Mouse (Mus musculus) MEL (cell line): ENCODE measurements around the gene a. TPM values are rescaled to one million over a fixed set of nuclear protein-coding genes. Genes with fewer than 3 reads are reported as not detected.

Source experiments
- DNase-seq: peaks from one replicate; pipeline ENCODE4 v3.0.0; 2011; ENCODE audit warnings: low read depth, low spot score
- H3K27ac ChIP-seq: 2 replicates; pipeline ENCODE4 v1.5.1; 2012; ENCODE audit warnings: low read depth, mild to moderate bottlenecking, control low read depth, low read length, moderate library complexity; ENCODE audit not compliant: control insufficient read depth
- H3K27me3 ChIP-seq, 2 experiments: fragments of 150-350 bp in 1 of 2; sonication (generic) in 1 of 2; 2 replicates each; pipeline ENCODE4 v1.6.1; 2012; ENCODE audit warnings: low read length in 2 of 2, mild to moderate bottlenecking in 2 of 2, improper control_type of control experiment in 1 of 2, moderate library complexity in 1 of 2; ENCODE audit not compliant: insufficient read depth in 2 of 2, control insufficient read depth in 1 of 2
- H3K36me3 ChIP-seq, 2 experiments: 2 replicates each; pipeline ENCODE4 v1.6.1; 2012 to 2014; ENCODE audit warnings: low read length in 2 of 2, improper control_type of control experiment in 1 of 2, inconsistent platforms in 1 of 2, mild to moderate bottlenecking in 1 of 2; ENCODE audit not compliant: insufficient read depth in 2 of 2, control insufficient read depth in 1 of 2
- H3K4me1 ChIP-seq, 2 experiments: fragments of 150-350 bp in 1 of 2; sonication (generic) in 1 of 2; 2 replicates each; pipeline ENCODE4 v1.6.1; 2012; ENCODE audit warnings: low read length in 2 of 2, improper control_type of control experiment in 1 of 2, mild to moderate bottlenecking in 1 of 2; ENCODE audit not compliant: insufficient read depth in 2 of 2, control insufficient read depth in 1 of 2
- H3K4me3 ChIP-seq, 2 experiments: fragments of 150-350 bp in 1 of 2; sonication (generic) in 1 of 2; 2 replicates each; pipeline ENCODE4 v1.5.1; 2012; ENCODE audit warnings: low read depth in 2 of 2, low read length in 2 of 2, mild to moderate bottlenecking in 2 of 2, moderate library complexity in 2 of 2, control low read depth in 1 of 2, improper control_type of control experiment in 1 of 2; ENCODE audit not compliant: control insufficient read depth in 1 of 2, insufficient read depth in 1 of 2
- H3K79me2 ChIP-seq: 2 replicates; pipeline ENCODE4 v1.6.1; 2012; ENCODE audit warnings: mild to moderate bottlenecking, low read length, moderate library complexity; ENCODE audit not compliant: control insufficient read depth, poor library complexity, insufficient read depth
- H3K9ac ChIP-seq: 2 replicates; pipeline ENCODE4 v1.6.1; 2012; ENCODE audit warnings: low read depth, mild to moderate bottlenecking, control low read depth, low read length, moderate library complexity; ENCODE audit not compliant: control insufficient read depth, poor library complexity, severe bottlenecking
- H3K9me3 ChIP-seq: fragments of 150-350 bp; sonication (generic); replicated peaks from 2 replicates; pipeline ENCODE4 v1.6.1; 2012; ENCODE audit warnings: mild to moderate bottlenecking, low read length, improper control_type of control experiment, moderate library complexity; ENCODE audit not compliant: insufficient read depth
- ELF1 ChIP-seq: IDR thresholded peaks from 2 replicates; pipeline ENCODE4 v1.6.1; 2014; ENCODE audit warnings: low read depth, mild to moderate bottlenecking, inconsistent platforms, low read length, improper control_type of control experiment, moderate library complexity
- EP300 ChIP-seq, 2 experiments: IDR thresholded peaks; 2 replicates each; pipeline ENCODE4 v1.6.1; 2011; ENCODE audit warnings: improper control_type of control experiment in 2 of 2, low read length in 2 of 2, low read depth in 1 of 2, mild to moderate bottlenecking in 1 of 2
- ETS1 ChIP-seq: IDR thresholded peaks from 2 replicates; pipeline ENCODE4 v1.6.1; 2012; ENCODE audit warnings: low read depth, mild to moderate bottlenecking, inconsistent platforms, low read length, improper control_type of control experiment, moderate library complexity
- GABPA ChIP-seq: IDR thresholded peaks from 2 replicates; pipeline ENCODE4 v1.6.1; 2012; ENCODE audit warnings: low read depth, mild to moderate bottlenecking, inconsistent platforms, low read length, improper control_type of control experiment, moderate library complexity
- GATA1 ChIP-seq: IDR thresholded peaks from 2 replicates; pipeline ENCODE4 v1.6.1; 2011; ENCODE audit warnings: low read depth, low read length, improper control_type of control experiment
- JUND ChIP-seq: IDR thresholded peaks from 2 replicates; pipeline ENCODE4 v1.6.1; 2011; ENCODE audit warnings: low read depth, mild to moderate bottlenecking, improper control_type of control experiment, low read length
- MAZ ChIP-seq: IDR thresholded peaks from 2 replicates; pipeline ENCODE4 v1.6.1; 2012; ENCODE audit warnings: low read depth, mild to moderate bottlenecking, inconsistent platforms, low read length, improper control_type of control experiment
- MEF2A ChIP-seq: IDR thresholded peaks from 2 replicates; pipeline ENCODE4 v1.6.1; 2014; ENCODE audit warnings: low read depth, mild to moderate bottlenecking, inconsistent platforms, low read length, improper control_type of control experiment; ENCODE audit not compliant: poor library complexity, insufficient replicate concordance, severe bottlenecking; ENCODE audit errors: extremely low read depth
- MXI1 ChIP-seq: IDR thresholded peaks from 2 replicates; pipeline ENCODE4 v1.6.1; 2011; ENCODE audit warnings: mild to moderate bottlenecking, low read depth, low read length, improper control_type of control experiment
- MYB ChIP-seq: IDR thresholded peaks from 2 replicates; pipeline ENCODE4 v1.6.1; 2011; ENCODE audit warnings: mild to moderate bottlenecking, low read depth, low read length, improper control_type of control experiment
- NELFE ChIP-seq: IDR thresholded peaks from 2 replicates; pipeline ENCODE4 v1.6.1; 2011; ENCODE audit warnings: low read depth, low read length, improper control_type of control experiment
- NRF1 ChIP-seq: IDR thresholded peaks from 2 replicates; pipeline ENCODE4 v1.6.1; 2014; ENCODE audit warnings: low read depth, mild to moderate bottlenecking, inconsistent platforms, low read length, improper control_type of control experiment, moderate library complexity; ENCODE audit not compliant: poor library complexity, insufficient read depth, severe bottlenecking
- RCOR1 ChIP-seq: IDR thresholded peaks from 2 replicates; pipeline ENCODE4 v1.6.1; 2012; ENCODE audit warnings: low read depth, mild to moderate bottlenecking, inconsistent platforms, low read length, improper control_type of control experiment
- SIN3A ChIP-seq: IDR thresholded peaks from 2 replicates; pipeline ENCODE4 v1.6.1; 2012; ENCODE audit warnings: low read length, improper control_type of control experiment, inconsistent platforms
- SMC3 ChIP-seq: IDR thresholded peaks from 2 replicates; pipeline ENCODE4 v1.6.1; 2011; ENCODE audit warnings: low read depth, low read length, improper control_type of control experiment
- TAL1 ChIP-seq: IDR thresholded peaks from 2 replicates; pipeline ENCODE4 v1.6.1; 2012; ENCODE audit warnings: mild to moderate bottlenecking, inconsistent platforms, low read length, moderate library complexity, mixed read lengths
- TBP ChIP-seq: IDR thresholded peaks from 2 replicates; pipeline ENCODE4 v1.8.0; 2011; ENCODE audit warnings: low read depth, low read length, improper control_type of control experiment
- UBTF ChIP-seq: IDR thresholded peaks from 2 replicates; pipeline ENCODE4 v1.6.1; 2012; ENCODE audit warnings: low read depth, mild to moderate bottlenecking, inconsistent platforms, low read length, improper control_type of control experiment, moderate library complexity, borderline replicate concordance; ENCODE audit not compliant: insufficient read depth
- USF1 ChIP-seq: IDR thresholded peaks from 2 replicates; pipeline ENCODE4 v1.6.1; 2014; ENCODE audit warnings: low read depth, mild to moderate bottlenecking, inconsistent platforms, low read length, improper control_type of control experiment, moderate library complexity
- USF2 ChIP-seq, 2 experiments: IDR thresholded peaks; 2 replicates each; pipeline ENCODE4 v1.6.1; 2011 to 2012; ENCODE audit warnings: improper control_type of control experiment in 2 of 2, low read length in 2 of 2, borderline replicate concordance in 1 of 2, inconsistent platforms in 1 of 2, low read depth in 1 of 2, mild to moderate bottlenecking in 1 of 2; ENCODE audit not compliant: insufficient read depth in 1 of 2
- ZKSCAN1 ChIP-seq: IDR thresholded peaks from 2 replicates; pipeline ENCODE4 v1.6.1; 2012; ENCODE audit warnings: low read depth, mild to moderate bottlenecking, inconsistent platforms, low read length, improper control_type of control experiment, moderate library complexity
- ZNF384 ChIP-seq: IDR thresholded peaks from 2 replicates; pipeline ENCODE4 v1.6.1; 2012; ENCODE audit warnings: low read depth, mild to moderate bottlenecking, inconsistent platforms, low read length, improper control_type of control experiment
- polyA plus RNA-seq, 2 experiments: library from polyadenylated mRNA; stranded (reverse) in 1 of 2; unstranded in 1 of 2; fragments of >175 nt in 1 of 2; fragments of >200 nt in 1 of 2; gene quantifications; 2 replicates each; pipeline versions ENCODE4 v1.2.1 to v1.2.4; 2012; ENCODE audit warnings: low replicate concordance in 2 of 2, low read depth in 1 of 2; ENCODE audit not compliant: insufficient read length in 2 of 2, insufficient read depth in 1 of 2, missing spikeins in 1 of 2
- total RNA-seq: library from RNA; depleted of rRNA; stranded (reverse); fragments of 300-350 nt; gene quantifications from 2 replicates; pipeline ENCODE4 v1.2.3, GENCODE M21; 2012

The a gene
- total and polyA plus RNA-seq, 3 experiments, result not detected

GRCm38 (mm10) chr2:154949352-154949751, 158.2 kb downstream of the a start:
- no peaks in the 10 kb centered on the region for H3K79me2 ChIP-seq
- H3K4me1 ChIP-seq, result no peaks in the 10 kb centered on the region
- H3K9me3 ChIP-seq, result no peaks in the 10 kb centered on the region
- H3K9ac ChIP-seq, result no peak overlapping the region
- H3K27me3 ChIP-seq, result peaks cover 16 to 17% of the 10 kb centered on the region in 2 experiments
- DNase-seq, result no peak
- no peak for TF ChIP-seq NRF1
- TF ChIP-seq USF2 (IDR thresholded peaks at IDR 0.05; ENCODE audit: borderline replicate concordance in 1 of 2, insufficient read depth in 1 of 2, low read depth in 1 of 2, low read length in 2 of 2), result no peak
- TF ChIP-seq SIN3A, result no peak
- TF ChIP-seq MEF2A, result no peak
- TF ChIP-seq SMC3, result no peak
- no peak for TF ChIP-seq MYB
- TF ChIP-seq JUND, result no peak
- TF ChIP-seq USF1, result no peak
- no peak for TF ChIP-seq TAL1
- TF ChIP-seq NELFE, result no peak
- TF ChIP-seq ZNF384, result no peak
- no peak for TF ChIP-seq ELF1
- no peak for TF ChIP-seq GABPA
- no peak for TF ChIP-seq GATA1
- TF ChIP-seq EP300 (IDR thresholded peaks at IDR 0.05; ENCODE audit: low read depth in 1 of 2, low read length in 2 of 2), result no peak
- TF ChIP-seq MAZ, result no peak
- no peak for TF ChIP-seq ETS1
- TF ChIP-seq ZKSCAN1, result no peak
- H3K36me3 ChIP-seq, result no peaks in the 10 kb centered on the region
- H3K27ac ChIP-seq, result no peak overlapping the region
- H3K4me3 ChIP-seq, result no peak overlapping the region

GRCm38 (mm10) chr2:154949877-154950276, 158.7 kb downstream of the a start:
- no peak overlapping the region for H3K27ac ChIP-seq
- DNase-seq, result no peak
- H3K36me3 ChIP-seq, result no peaks in the 10 kb centered on the region
- H3K27me3 ChIP-seq, result peaks cover 16 to 23% of the 10 kb centered on the region in 2 experiments
- no peaks in the 10 kb centered on the region for H3K79me2 ChIP-seq
- no peaks in the 10 kb centered on the region for H3K9me3 ChIP-seq
- no peak overlapping the region for H3K9ac ChIP-seq
- TF ChIP-seq TBP (no peak), MXI1 (no peak), ELF1 (no peak), JUND (no peak), UBTF (no peak), RCOR1 (no peak), SIN3A (no peak)
- no peaks in the 10 kb centered on the region for H3K4me1 ChIP-seq
- H3K4me3 ChIP-seq, result no peak overlapping the region
